Mouse (Mus musculus) forebrain, embryonic 14.5 days (tissue): ENCODE data around the gene Ezh1. TPM values are rescaled to one million over a fixed set of nuclear protein-coding genes. Genes with fewer than 3 reads are reported as not detected.

Source experiments
- ATAC-seq: fragments of 200-750 bp; cut with Nextera tagmentation; 2 replicates; pipeline ENCODE4 v1.8.0; 2017; ENCODE audit warnings: mild to moderate bottlenecking, moderate library complexity
- DNase-seq: peaks from one replicate; pipeline ENCODE4 v3.0.0-alpha.2; 2015; ENCODE audit warnings: low spot score
- H3K27ac ChIP-seq: fragments of 300-500 bp; sonication (generic); 2 replicates; pipeline ENCODE4 v1.5.1; 2014; ENCODE audit warnings: low read depth, mild to moderate bottlenecking, control low read depth, low read length, moderate library complexity
- H3K27me3 ChIP-seq: fragments of 300-500 bp; sonication (generic); replicated peaks from 2 replicates; pipeline ENCODE4 v1.6.1; 2014; ENCODE audit warnings: low read length, control low read depth, mixed read lengths; ENCODE audit not compliant: control insufficient read depth, insufficient read depth
- H3K36me3 ChIP-seq: fragments of 300-500 bp; sonication (generic); 2 replicates; pipeline ENCODE4 v1.6.1; 2014; ENCODE audit warnings: low read length, control low read depth; ENCODE audit not compliant: control insufficient read depth, insufficient read depth
- H3K4me1 ChIP-seq: fragments of 300-500 bp; sonication (generic); 2 replicates; pipeline ENCODE4 v1.6.1; 2014; ENCODE audit warnings: antibody characterized with exemption, low read length, control low read depth; ENCODE audit not compliant: control insufficient read depth, insufficient read depth
- H3K4me2 ChIP-seq: fragments of 300-500 bp; sonication (generic); 2 replicates; pipeline ENCODE4 v1.6.1; 2014; ENCODE audit warnings: mild to moderate bottlenecking, control low read depth, low read length
- H3K4me3 ChIP-seq: fragments of 300-500 bp; sonication (generic); 2 replicates; pipeline ENCODE4 v1.5.1; 2014; ENCODE audit warnings: low read depth, low read length, control low read depth
- H3K9ac ChIP-seq: fragments of 300-500 bp; sonication (generic); 2 replicates; pipeline ENCODE4 v1.6.1; 2014; ENCODE audit warnings: mild to moderate bottlenecking, low read length, control low read depth, moderate library complexity
- H3K9me3 ChIP-seq: fragments of 300-500 bp; sonication (generic); replicated peaks from 2 replicates; pipeline ENCODE4 v1.6.1; 2016; ENCODE audit warnings: low read length, control low read depth, mixed read lengths; ENCODE audit not compliant: control insufficient read depth
- WGBS: fragments of 180-500 bp; shearing (Covaris S2); extraction: QIAGEN DNeasy Blood & Tissue Kit; methylation state at CpG from one replicate; pipeline ENCODE4 v1.1.7; 2014; 5-methylcytosine and 5-hydroxymethylcytosine counted together
- polyA plus RNA-seq: library from polyadenylated mRNA; unstranded; fragments of >200 nt; fragmentation: Nextera tagmentation; extraction: Ambion mirVana; gene quantifications from 2 replicates; pipeline ENCODE4 v1.2.1, GENCODE M21; 2014

Gene Ezh1
- polyA plus RNA-seq, 1 experiment from 2014 or later, result 16.1 TPM

DNA sequence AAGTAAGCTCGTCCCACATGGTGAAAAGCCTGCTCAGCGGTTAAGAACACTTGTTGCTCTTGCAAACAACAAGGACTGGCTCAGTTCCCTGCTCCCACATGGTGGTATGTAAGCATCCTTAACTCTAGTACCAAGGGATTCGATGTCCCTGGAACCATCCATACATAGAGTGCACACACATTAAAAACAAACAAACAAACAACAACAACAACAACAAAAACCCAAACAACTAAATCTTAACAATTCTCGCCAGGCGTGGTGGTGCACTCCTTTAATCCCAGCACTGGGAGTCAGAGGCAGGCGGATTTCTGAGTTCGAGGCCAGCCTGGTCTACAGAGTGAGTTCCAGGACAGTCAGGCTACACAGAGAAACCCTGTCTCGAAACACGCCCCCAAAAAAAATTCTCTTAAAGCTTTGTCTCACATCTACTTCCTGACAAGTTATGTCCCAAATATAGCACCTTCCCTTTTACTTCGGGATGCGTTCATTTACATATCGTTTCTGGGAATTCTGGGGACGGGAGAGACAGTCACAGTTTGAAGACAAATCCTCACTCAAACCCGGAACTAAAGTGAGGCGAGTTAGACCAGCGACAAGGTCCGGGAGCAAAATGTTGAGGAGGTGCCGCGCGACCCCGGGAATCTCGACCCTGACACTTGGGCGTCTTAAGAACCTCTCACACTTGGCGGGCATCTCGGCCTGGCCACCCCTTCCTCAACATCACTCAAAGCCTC, 765 bp downstream of the Ezh1 start:
- Histone ChIP-seq H3K4me3 (peak overlapping the region; percentile 68), H3K4me1 (0 out of 2 replicates have a peak, but pooled peaks cover 2% of the 10 kb centered on the region), H3K27ac (no peak overlapping the region), H3K9me3 (no peaks in the 10 kb centered on the region), H3K4me2 (peak overlapping the region; percentile 92), H3K36me3 (no peaks in the 10 kb centered on the region), H3K27me3 (no peaks in the 10 kb centered on the region), H3K9ac (peak overlapping the region; percentile 78)
- 20% methylated on average over 25 of the region's 25 CpGs for WGBS
- no peak for DNase-seq
- no peak; the same call in none of the 2 replicates for ATAC-seq

- H3K4me2 ChIP-seq, result no peak overlapping the region
- WGBS, result 93% methylated on average over 3 of the region's 3 CpGs
Measured at GRCm38 (mm10) chr11:101224337-101224736, 1.9 kb downstream of the Ezh1 start.

DNA sequence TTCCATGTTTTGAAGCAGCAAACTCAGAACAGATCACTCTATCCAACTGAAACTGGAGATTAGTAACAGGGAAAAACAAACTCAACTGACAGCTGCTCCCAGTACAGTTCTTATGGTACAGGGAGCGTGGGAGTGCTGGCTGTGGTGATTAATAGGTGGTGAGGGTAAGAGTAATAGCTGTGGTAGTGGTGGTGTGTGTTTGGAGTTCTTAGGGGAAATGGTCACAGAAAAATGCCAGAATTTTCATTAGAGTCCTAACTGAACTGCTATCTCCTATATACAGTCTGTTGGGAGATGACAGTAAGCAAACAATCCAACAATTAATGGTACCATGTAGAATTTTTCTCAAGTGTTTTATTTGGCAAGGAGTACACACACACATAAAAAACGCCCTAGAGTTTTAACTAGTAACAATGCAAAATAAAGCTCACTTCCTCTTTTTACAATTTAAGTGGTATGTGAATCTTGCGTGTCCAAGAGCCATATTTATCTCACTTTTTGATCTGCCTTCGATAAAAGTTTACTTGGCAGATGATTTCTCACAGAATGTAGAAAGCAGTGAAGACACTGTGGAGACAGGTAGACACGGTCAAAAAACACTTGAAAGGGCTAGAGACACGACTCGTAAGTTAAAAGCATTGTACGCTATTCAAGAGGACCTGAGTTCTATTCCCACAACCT, 4.8 kb downstream of the Ezh1 start:
- H3K27ac ChIP-seq, result no peak overlapping the region
- no peak overlapping the region for H3K9ac ChIP-seq
- ATAC-seq, result no peak
- H3K4me1 ChIP-seq, result 0 out of 2 replicates have a peak, but pooled peaks cover 2% of the 10 kb centered on the region
- no peak overlapping the region for H3K4me3 ChIP-seq
- H3K4me2 ChIP-seq, result no peak overlapping the region
- 92% methylated on average over 8 of the region's 8 CpGs for WGBS
- no peaks in the 10 kb centered on the region for H3K27me3 ChIP-seq
- no peaks in the 10 kb centered on the region for H3K36me3 ChIP-seq
- DNase-seq, result no peak
- H3K9me3 ChIP-seq, result no peaks in the 10 kb centered on the region

More at GRCm38 (mm10) chr11:101224337-101224736, 1.9 kb downstream of the Ezh1 start:
- no peak overlapping the region for H3K4me3 ChIP-seq
- H3K27ac ChIP-seq, result no peak overlapping the region
- DNase-seq (no peak), ATAC-seq (no peak)
- H3K27me3 ChIP-seq, result no peaks in the 10 kb centered on the region
- H3K4me1 ChIP-seq, result 0 out of 2 replicates have a peak, but pooled peaks cover 2% of the 10 kb centered on the region
- no peaks in the 10 kb centered on the region for H3K36me3 ChIP-seq
- H3K9me3 ChIP-seq, result no peaks in the 10 kb centered on the region
- H3K9ac ChIP-seq, result no peak overlapping the region

DNA sequence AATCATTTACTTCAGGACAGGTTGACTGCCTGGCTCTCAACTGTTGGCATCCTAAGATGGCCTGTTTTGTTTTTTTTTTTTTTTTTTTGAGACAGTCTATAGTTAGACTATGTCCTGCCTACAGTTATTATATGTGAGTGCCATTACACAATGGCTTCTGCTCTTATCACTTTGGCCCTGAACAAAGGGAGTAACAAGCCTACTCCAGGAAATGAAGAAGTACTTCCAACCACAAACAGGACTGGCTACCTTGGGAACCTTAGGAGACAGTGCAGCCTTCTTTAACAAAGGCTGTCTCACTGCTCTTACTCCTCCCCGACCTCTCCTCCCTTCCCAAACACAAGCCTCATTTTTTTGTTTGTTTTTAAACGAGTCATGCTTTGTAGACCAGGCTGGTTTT, 5.4 kb downstream of the Ezh1 start:
- DNase-seq (no peak), ATAC-seq (no peak)
- Histone ChIP-seq H3K9me3 (no peaks in the 10 kb centered on the region), H3K4me3 (no peak overlapping the region), H3K4me2 (no peak overlapping the region), H3K27ac (no peak overlapping the region), H3K27me3 (no peaks in the 10 kb centered on the region), H3K36me3 (0 out of 2 replicates have a peak, but pooled peaks cover 1% of the 10 kb centered on the region), H3K4me1 (no peaks in the 10 kb centered on the region), H3K9ac (no peak overlapping the region)
- WGBS, result 60% methylated on average over 2 of the region's 2 CpGs

DNA sequence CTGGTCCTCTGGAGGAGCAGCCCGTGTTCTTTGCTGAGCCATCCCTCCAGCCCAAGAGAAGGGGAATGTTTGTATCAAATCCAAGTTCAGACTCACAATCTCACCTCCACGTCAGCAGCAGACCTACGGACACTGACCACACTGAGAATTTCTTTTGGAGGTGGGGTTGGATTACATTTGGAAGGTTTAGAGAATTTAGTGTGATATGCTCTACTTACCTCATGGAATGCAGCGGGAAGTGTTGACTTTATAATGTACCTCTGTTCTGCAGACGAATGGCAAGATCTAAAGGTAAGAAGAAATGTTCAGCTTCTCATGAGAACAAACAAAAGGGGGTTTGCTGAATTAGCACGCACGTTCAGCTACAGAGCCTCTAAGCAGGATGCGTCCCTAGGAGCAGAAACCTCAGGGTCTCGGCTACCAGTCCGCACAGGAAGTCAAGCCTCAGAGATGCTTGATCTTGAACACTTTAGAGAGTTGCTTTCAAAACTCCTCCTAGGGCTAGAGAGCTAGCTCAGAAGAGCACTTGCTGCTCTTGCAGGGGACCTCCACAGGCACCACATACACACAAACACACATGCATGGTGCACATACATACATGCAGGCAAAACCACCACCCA, 7.7 kb downstream of the Ezh1 start:
- no peaks in the 10 kb centered on the region for H3K9me3 ChIP-seq
- no peak overlapping the region for H3K4me2 ChIP-seq
- H3K4me1 ChIP-seq, result no peaks in the 10 kb centered on the region
- ATAC-seq, result no peak
- no peak overlapping the region for H3K27ac ChIP-seq
- 0 out of 2 replicates have a peak, but pooled peaks cover 4% of the 10 kb centered on the region for H3K36me3 ChIP-seq
- H3K9ac ChIP-seq, result no peak overlapping the region
- no peak overlapping the region for H3K4me3 ChIP-seq
- DNase-seq, result no peak
- no peaks in the 10 kb centered on the region for H3K27me3 ChIP-seq
- WGBS, result 83% methylated on average over 10 of the region's 10 CpGs

- DNase-seq, result no peak
- no peak for ATAC-seq
- H3K36me3 ChIP-seq, result 0 out of 2 replicates have a peak, but pooled peaks cover 4% of the 10 kb centered on the region
- no peak overlapping the region for H3K9ac ChIP-seq
- no peaks in the 10 kb centered on the region for H3K27me3 ChIP-seq
- no peaks in the 10 kb centered on the region for H3K9me3 ChIP-seq
- H3K4me2 ChIP-seq, result no peak overlapping the region
- no peak overlapping the region for H3K27ac ChIP-seq
- WGBS, result 89% methylated on average over 5 of the region's 5 CpGs
- H3K4me3 ChIP-seq, result no peak overlapping the region
- no peaks in the 10 kb centered on the region for H3K4me1 ChIP-seq
Measured at GRCm38 (mm10) chr11:101216936-101217335, 9.3 kb downstream of the Ezh1 start.

- H3K4me2 ChIP-seq, result no peak overlapping the region
- 47% methylated on average over 3 of the region's 3 CpGs for WGBS
- no peak overlapping the region for H3K9ac ChIP-seq
- H3K27ac ChIP-seq, result no peak overlapping the region
- ATAC-seq (peak; percentile 48; the same call in 1 of the 2 replicates), DNase-seq (peak; percentile 92)
- H3K4me3 ChIP-seq, result no peak overlapping the region
- no peaks in the 10 kb centered on the region for H3K4me1 ChIP-seq
- H3K27me3 ChIP-seq, result no peaks in the 10 kb centered on the region
- no peaks in the 10 kb centered on the region for H3K9me3 ChIP-seq
- peaks cover 26% of the 10 kb centered on the region; the same call in 1 of the 2 replicates for H3K36me3 ChIP-seq
Measured at GRCm38 (mm10) chr11:101211970-101212369, 14.3 kb downstream of the Ezh1 start.

DNA sequence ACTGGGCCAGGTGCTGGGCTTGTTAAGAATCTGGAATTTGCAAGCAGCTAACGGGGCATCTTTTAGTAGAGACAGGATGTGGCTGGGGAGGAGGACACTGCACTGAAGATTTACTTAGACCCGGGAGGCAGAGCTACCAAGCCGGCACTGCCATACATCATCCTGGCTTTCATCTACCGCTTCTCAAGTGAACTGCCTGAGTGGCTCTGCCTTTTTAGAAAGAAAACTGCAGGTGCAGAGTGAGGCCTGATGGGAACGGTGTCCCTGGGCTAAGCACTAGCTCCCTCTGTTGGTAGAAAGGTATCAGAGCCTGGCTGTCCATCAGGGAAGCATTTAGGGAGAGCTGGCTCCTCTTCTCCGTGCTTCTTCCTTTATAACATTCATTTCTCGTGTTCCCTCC, 25.3 kb downstream of the Ezh1 start:
- Histone ChIP-seq H3K4me2 (no peak overlapping the region), H3K4me1 (no peaks in the 10 kb centered on the region), H3K27me3 (no peaks in the 10 kb centered on the region), H3K4me3 (no peak overlapping the region), H3K36me3 (peaks cover 34% of the 10 kb centered on the region), H3K9ac (no peak overlapping the region), H3K9me3 (no peaks in the 10 kb centered on the region), H3K27ac (no peak overlapping the region)
- WGBS, result 17% methylated on average over 7 of the region's 7 CpGs
- peak; percentile 80 for DNase-seq
- ATAC-seq, result 0 out of 2 replicates have a peak, but pooled peaks have one; percentile 15
